Mouse (Mus musculus): ENCODE data around the gene Gtf2a2. TPM values are rescaled to one million over a fixed set of nuclear protein-coding genes. Genes with fewer than 3 reads are reported as not detected.

Gene Gtf2a2
- polyA plus RNA-seq (2015; fragmentation: Nextera tagmentation; extraction: Ambion mirVana) = 177 and 184 TPM in 2 replicates

- peak within 1 kb of the TSS; percentile 84 for H3K4me3 ChIP-seq (ENCODE audit: low read depth, low read length)
- H3K4me2 ChIP-seq (ENCODE audit: low read length) = peak within 1 kb of the TSS; percentile 86
- H3K36me3 ChIP-seq (ENCODE audit: control insufficient read depth, insufficient read depth, low read length) = peaks cover 8% of the 10 kb centered on the region
- H3K27me3 ChIP-seq (ENCODE audit: control insufficient read depth, insufficient read depth, low read depth, low read length) = no peaks in the 10 kb centered on the region
- peaks cover 10% of the 10 kb centered on the region for H3K4me1 ChIP-seq (ENCODE audit: control insufficient read depth, insufficient read depth, low read length)
- H3K9me3 ChIP-seq (replicated peaks; ENCODE audit: control insufficient read depth, low read length, poor library complexity, severe bottlenecking) = no peaks in the 10 kb centered on the region
- peak; percentile 97 for ATAC-seq
- under 1% methylated on average over 57 of the region's 57 CpGs for WGBS
- peak within 1 kb of the TSS; percentile 92 for H3K27ac ChIP-seq (ENCODE audit: low read length)
- peak within 1 kb of the TSS; percentile 90 for H3K9ac ChIP-seq (ENCODE audit: low read depth, low read length)
Measured at GRCm38 (mm10) chr9:70012408-70012901, at the start of gene Gtf2a2. Gene Gtf2a2, plus strand, starts transcription at chr9:70012550.

- H3K9me3 ChIP-seq (replicated peaks; ENCODE audit: control insufficient read depth, low read length, poor library complexity, severe bottlenecking) = no peaks in the 10 kb centered on the region
- ATAC-seq = no peak
- no peaks in the 10 kb centered on the region for H3K27me3 ChIP-seq (ENCODE audit: control insufficient read depth, insufficient read depth, low read depth, low read length)
- WGBS = 93% methylated on average over 3 of the region's 3 CpGs
- H3K36me3 ChIP-seq (ENCODE audit: control insufficient read depth, insufficient read depth, low read length) = no peaks in the 10 kb centered on the region
- H3K9ac ChIP-seq (ENCODE audit: low read depth, low read length) = no peak overlapping the region
- no peaks in the 10 kb centered on the region for H3K4me1 ChIP-seq (ENCODE audit: control insufficient read depth, insufficient read depth, low read length)
- H3K4me3 ChIP-seq (ENCODE audit: low read depth, low read length) = no peak overlapping the region
- H3K4me2 ChIP-seq (ENCODE audit: low read length) = no peak overlapping the region
- H3K27ac ChIP-seq (ENCODE audit: low read length) = no peak overlapping the region
Measured at GRCm38 (mm10) chr9:69964370-69964769, 48.0 kb upstream of the Gtf2a2 start.

- peaks cover 7% of the 10 kb centered on the region for H3K4me1 ChIP-seq (ENCODE audit: control insufficient read depth, insufficient read depth, low read length)
- ATAC-seq = no peak
- H3K9me3 ChIP-seq (replicated peaks; ENCODE audit: control insufficient read depth, low read length, poor library complexity, severe bottlenecking) = no peaks in the 10 kb centered on the region
- no peaks in the 10 kb centered on the region for H3K27me3 ChIP-seq (ENCODE audit: control insufficient read depth, insufficient read depth, low read depth, low read length)
- H3K36me3 ChIP-seq (ENCODE audit: control insufficient read depth, insufficient read depth, low read length) = no peaks in the 10 kb centered on the region
- H3K27ac ChIP-seq (ENCODE audit: low read length) = no peak overlapping the region
- H3K4me2 ChIP-seq (ENCODE audit: low read length) = no peak overlapping the region
- H3K4me3 ChIP-seq (ENCODE audit: low read depth, low read length) = no peak overlapping the region
- H3K9ac ChIP-seq (ENCODE audit: low read depth, low read length) = no peak overlapping the region
- 65% methylated on average over 1 of the region's 1 CpGs for WGBS
Measured at GRCm38 (mm10) chr9:69985526-69985925, 26.8 kb upstream of the Gtf2a2 start.

GRCm38 (mm10) chr9:69986063-69986462, 26.3 kb upstream of the Gtf2a2 start:
- no peak for ATAC-seq
- Histone ChIP-seq H3K9me3 (replicated peaks; ENCODE audit: control insufficient read depth, low read length, poor library complexity, severe bottlenecking) (no peaks in the 10 kb centered on the region), H3K4me1 (ENCODE audit: control insufficient read depth, insufficient read depth, low read length) (peaks cover 11% of the 10 kb centered on the region), H3K27me3 (ENCODE audit: control insufficient read depth, insufficient read depth, low read depth, low read length) (no peaks in the 10 kb centered on the region), H3K27ac (ENCODE audit: low read length) (no peak overlapping the region), H3K9ac (ENCODE audit: low read depth, low read length) (no peak overlapping the region), H3K36me3 (ENCODE audit: control insufficient read depth, insufficient read depth, low read length) (no peaks in the 10 kb centered on the region), H3K4me2 (ENCODE audit: low read length) (no peak overlapping the region), H3K4me3 (ENCODE audit: low read depth, low read length) (no peak overlapping the region)
- 84% methylated on average over 10 of the region's 10 CpGs for WGBS

- Histone ChIP-seq H3K9me3 (replicated peaks; ENCODE audit: control insufficient read depth, low read length, poor library complexity, severe bottlenecking) (no peaks in the 10 kb centered on the region), H3K4me1 (ENCODE audit: control insufficient read depth, insufficient read depth, low read length) (peaks cover 11% of the 10 kb centered on the region), H3K27ac (ENCODE audit: low read length) (no peak overlapping the region), H3K36me3 (ENCODE audit: control insufficient read depth, insufficient read depth, low read length) (no peaks in the 10 kb centered on the region), H3K27me3 (ENCODE audit: control insufficient read depth, insufficient read depth, low read depth, low read length) (no peaks in the 10 kb centered on the region), H3K9ac (ENCODE audit: low read depth, low read length) (no peak overlapping the region), H3K4me2 (ENCODE audit: low read length) (no peak overlapping the region), H3K4me3 (ENCODE audit: low read depth, low read length) (no peak overlapping the region)
- WGBS = 87% methylated on average over 5 of the region's 5 CpGs
- ATAC-seq = no peak
Measured at GRCm38 (mm10) chr9:69986571-69986970, 25.8 kb upstream of the Gtf2a2 start.

GRCm38 (mm10) chr9:69987579-69987978, 24.8 kb upstream of the Gtf2a2 start:
- Histone ChIP-seq H3K4me3 (ENCODE audit: low read depth, low read length) (no peak overlapping the region), H3K4me2 (ENCODE audit: low read length) (no peak overlapping the region), H3K4me1 (ENCODE audit: control insufficient read depth, insufficient read depth, low read length) (peaks cover 14% of the 10 kb centered on the region), H3K9me3 (replicated peaks; ENCODE audit: control insufficient read depth, low read length, poor library complexity, severe bottlenecking) (no peaks in the 10 kb centered on the region), H3K27me3 (ENCODE audit: control insufficient read depth, insufficient read depth, low read depth, low read length) (no peaks in the 10 kb centered on the region), H3K27ac (ENCODE audit: low read length) (no peak overlapping the region), H3K9ac (ENCODE audit: low read depth, low read length) (no peak overlapping the region), H3K36me3 (ENCODE audit: control insufficient read depth, insufficient read depth, low read length) (no peaks in the 10 kb centered on the region)
- ATAC-seq = no peak
- WGBS = under 1% methylated on average over 3 of the region's 3 CpGs

GRCm38 (mm10) chr9:69988706-69989302, 23.5 kb upstream of the Gtf2a2 start:
- Histone ChIP-seq H3K4me3 (ENCODE audit: low read depth, low read length) (peak overlapping the region; percentile 83), H3K4me1 (ENCODE audit: control insufficient read depth, insufficient read depth, low read length) (peaks cover 17% of the 10 kb centered on the region), H3K27ac (ENCODE audit: low read length) (peak overlapping the region; percentile 90), H3K27me3 (ENCODE audit: control insufficient read depth, insufficient read depth, low read depth, low read length) (no peaks in the 10 kb centered on the region), H3K9ac (ENCODE audit: low read depth, low read length) (peak overlapping the region; percentile 92), H3K9me3 (replicated peaks; ENCODE audit: control insufficient read depth, low read length, poor library complexity, severe bottlenecking) (no peaks in the 10 kb centered on the region), H3K36me3 (ENCODE audit: control insufficient read depth, insufficient read depth, low read length) (0 out of 2 replicates have a peak, but pooled peaks cover 2% of the 10 kb centered on the region), H3K4me2 (ENCODE audit: low read length) (peak overlapping the region; percentile 64)
- 37% methylated on average over 16 of the region's 16 CpGs for WGBS
- peak; percentile 10; the same call in 1 of the 2 replicates for ATAC-seq

- H3K4me3 ChIP-seq (ENCODE audit: low read depth, low read length) = peak within 1 kb of the TSS; percentile 83
- peak within 1 kb of the TSS; percentile 90 for H3K27ac ChIP-seq (ENCODE audit: low read length)
- 0 out of 2 replicates have a peak, but pooled peaks cover 2% of the 10 kb centered on the region for H3K36me3 ChIP-seq (ENCODE audit: control insufficient read depth, insufficient read depth, low read length)
- H3K4me2 ChIP-seq (ENCODE audit: low read length) = peak within 1 kb of the TSS; percentile 64
- WGBS = under 1% methylated on average over 68 of the region's 76 CpGs
- peak; percentile 95 for ATAC-seq
- no peaks in the 10 kb centered on the region for H3K9me3 ChIP-seq (replicated peaks; ENCODE audit: control insufficient read depth, low read length, poor library complexity, severe bottlenecking)
- H3K9ac ChIP-seq (ENCODE audit: low read depth, low read length) = peak within 1 kb of the TSS; percentile 92
- no peaks in the 10 kb centered on the region for H3K27me3 ChIP-seq (ENCODE audit: control insufficient read depth, insufficient read depth, low read depth, low read length)
- peaks cover 17% of the 10 kb centered on the region for H3K4me1 ChIP-seq (ENCODE audit: control insufficient read depth, insufficient read depth, low read length)
Measured at GRCm38 (mm10) chr9:69989303-69990121, 22.8 kb upstream of the Gtf2a2 start, which contains the start of gene Bnip2. Gene Bnip2, plus strand, starts transcription at chr9:69989466.

- peaks cover 17% of the 10 kb centered on the region for H3K4me1 ChIP-seq (ENCODE audit: control insufficient read depth, insufficient read depth, low read length)
- H3K36me3 ChIP-seq (ENCODE audit: control insufficient read depth, insufficient read depth, low read length) = 0 out of 2 replicates have a peak, but pooled peaks cover 2% of the 10 kb centered on the region
- peak overlapping the region; percentile 64 for H3K4me2 ChIP-seq (ENCODE audit: low read length)
- H3K4me3 ChIP-seq (ENCODE audit: low read depth, low read length) = peak overlapping the region; percentile 83
- H3K9ac ChIP-seq (ENCODE audit: low read depth, low read length) = no peak overlapping the region
- WGBS = 10% methylated on average over 5 of the region's 5 CpGs
- H3K27me3 ChIP-seq (ENCODE audit: control insufficient read depth, insufficient read depth, low read depth, low read length) = no peaks in the 10 kb centered on the region
- H3K9me3 ChIP-seq (replicated peaks; ENCODE audit: control insufficient read depth, low read length, poor library complexity, severe bottlenecking) = no peaks in the 10 kb centered on the region
- H3K27ac ChIP-seq (ENCODE audit: low read length) = no peak overlapping the region
- ATAC-seq = no peak
Measured at GRCm38 (mm10) chr9:69990346-69990745, 22.0 kb upstream of the Gtf2a2 start.
